Mouse (Mus musculus): Measurements from ENCODE around the gene Gm2022.
"Not testable (repeated sequence)": the region's sequence is repeated elsewhere in the genome, so short reads cannot be mapped to it uniquely, and the experiment has no call there.

Gene Gm2022

GRCm38 (mm10) chr12:87895070-87895469 lies at the start of gene Gm2022:
Gene Gm2022, plus strand, starts transcription at chr12:87895370.
- H3K27me3 ChIP-seq (ENCODE audit: control insufficient read depth, insufficient read depth, low read length, poor library complexity, severe bottlenecking); DNase-seq (ENCODE audit: low read depth, low spot score); H3K36me3 ChIP-seq (ENCODE audit: control insufficient read depth, insufficient read depth, low read length, poor library complexity, severe bottlenecking): not testable (repeated sequence)

- H3K27me3 ChIP-seq (ENCODE audit: control insufficient read depth, insufficient read depth, low read length, poor library complexity, severe bottlenecking); H3K36me3 ChIP-seq (ENCODE audit: control insufficient read depth, insufficient read depth, low read length, poor library complexity, severe bottlenecking); DNase-seq (ENCODE audit: low read depth, low spot score): not testable (repeated sequence)
Observed at GRCm38 (mm10) chr12:87850657-87851056, 44.5 kb upstream of the Gm2022 start.

- H3K36me3 ChIP-seq (ENCODE audit: control insufficient read depth, insufficient read depth, low read length, poor library complexity, severe bottlenecking); DNase-seq (ENCODE audit: low read depth, low spot score); H3K27me3 ChIP-seq (ENCODE audit: control insufficient read depth, insufficient read depth, low read length, poor library complexity, severe bottlenecking): not testable (repeated sequence)
Observed at GRCm38 (mm10) chr12:87856067-87856466, 39.1 kb upstream of the Gm2022 start.

GRCm38 (mm10) chr12:87861740-87862692 lies 33.2 kb upstream of the Gm2022 start:
- H3K27me3 ChIP-seq (ENCODE audit: control insufficient read depth, insufficient read depth, low read length, poor library complexity, severe bottlenecking); H3K36me3 ChIP-seq (ENCODE audit: control insufficient read depth, insufficient read depth, low read length, poor library complexity, severe bottlenecking); DNase-seq (ENCODE audit: low read depth, low spot score): not testable (repeated sequence)

- not testable (repeated sequence) for DNase-seq (ENCODE audit: low read depth, low spot score); H3K36me3 ChIP-seq (ENCODE audit: control insufficient read depth, insufficient read depth, low read length, poor library complexity, severe bottlenecking); H3K27me3 ChIP-seq (ENCODE audit: control insufficient read depth, insufficient read depth, low read length, poor library complexity, severe bottlenecking)
Observed at GRCm38 (mm10) chr12:87863638-87864037, 31.5 kb upstream of the Gm2022 start.

GRCm38 (mm10) chr12:87864048-87864447 lies 31.1 kb upstream of the Gm2022 start:
- not testable (repeated sequence) for H3K27me3 ChIP-seq (ENCODE audit: control insufficient read depth, insufficient read depth, low read length, poor library complexity, severe bottlenecking); H3K36me3 ChIP-seq (ENCODE audit: control insufficient read depth, insufficient read depth, low read length, poor library complexity, severe bottlenecking); DNase-seq (ENCODE audit: low read depth, low spot score)

DNA sequence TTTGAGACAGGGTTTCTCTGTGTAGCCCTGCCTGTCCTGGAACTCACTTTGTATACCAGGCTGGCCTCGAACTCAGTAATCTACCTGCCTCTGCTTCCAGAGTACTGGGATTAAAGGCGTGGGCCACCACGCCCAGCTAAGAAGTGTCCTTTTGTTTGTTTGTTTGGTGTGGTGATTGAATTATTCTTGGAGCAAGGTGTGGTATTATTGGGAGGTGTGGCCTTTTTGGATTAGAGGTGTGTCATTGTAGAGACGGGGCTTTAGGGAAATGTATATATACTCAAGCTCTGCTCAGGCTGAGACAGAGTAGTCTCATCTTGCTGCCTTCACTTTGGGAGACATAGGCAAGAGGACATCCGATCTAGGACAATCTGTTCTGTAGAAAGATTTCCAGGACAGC lies 21.4 kb upstream of the Gm2022 start, which contains the start of gene Gm2016:
Gene Gm2016 (plus strand): TSS at position 301 of the 400 bp plus-strand sequence.
- H3K36me3 ChIP-seq (ENCODE audit: control insufficient read depth, insufficient read depth, low read length, poor library complexity, severe bottlenecking); DNase-seq (ENCODE audit: low read depth, low spot score): not testable (repeated sequence)

DNA sequence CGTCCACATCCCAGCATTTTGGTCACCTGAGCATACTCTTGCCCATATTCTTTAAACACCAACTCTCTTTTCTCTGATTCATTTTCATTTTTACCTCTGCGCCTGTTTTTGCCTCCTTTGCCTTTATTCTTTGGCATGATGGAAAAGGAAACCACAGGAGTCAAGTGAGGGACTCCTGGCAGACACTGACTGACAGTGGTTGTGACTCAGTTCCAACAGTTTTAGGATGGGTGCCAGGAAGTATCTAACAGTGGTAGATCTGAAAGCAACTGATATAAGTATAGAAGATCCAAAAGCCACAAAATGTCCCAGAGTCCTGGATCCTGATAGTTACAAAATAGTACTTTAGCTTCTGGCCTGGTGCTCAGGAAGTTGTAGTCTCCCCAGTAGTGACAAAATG lies 24.6 kb downstream of the Gm2022 start, which contains the start of gene Gm2035:
Gene Gm2035 (minus strand): TSS at position 137 of the 400 bp plus-strand sequence.
- not testable (repeated sequence) for H3K36me3 ChIP-seq (ENCODE audit: control insufficient read depth, insufficient read depth, low read length, poor library complexity, severe bottlenecking); H3K27me3 ChIP-seq (ENCODE audit: control insufficient read depth, insufficient read depth, low read length, poor library complexity, severe bottlenecking); DNase-seq (ENCODE audit: low read depth, low spot score)

More for the DNA sequence above, 21.4 kb upstream of the Gm2022 start, which contains the start of gene Gm2016:
- H3K27me3 ChIP-seq (ENCODE audit: control insufficient read depth, insufficient read depth, low read length, poor library complexity, severe bottlenecking), result not testable (repeated sequence)
